Mouse (Mus musculus) cortical plate, adult 2 months (tissue): ENCODE results near the gene Trex2.

Experiments used
- CTCF ChIP-seq: fragments of 200-500 bp; IDR thresholded peaks from 2 replicates; pipeline ENCODE4 v1.5.1; 2011; ENCODE audit warnings: mild to moderate bottlenecking, control low read depth, low read length; ENCODE audit not compliant: insufficient read depth; ENCODE audit errors: extremely low read depth
- POLR2A ChIP-seq: fragments of 200-500 bp; IDR thresholded peaks from 2 replicates; pipeline ENCODE4 v1.6.1; 2011; ENCODE audit warnings: mild to moderate bottlenecking, low read length, control low read depth; ENCODE audit not compliant: insufficient read depth; ENCODE audit errors: extremely low read depth

GRCm38 (mm10) chrX:73460792-73461191 is 25.6 kb upstream of the Trex2 start:
- TF ChIP-seq CTCF (no peak), POLR2A (no peak)
